Mouse (Mus musculus): ENCODE data around the gene Hdhd5. TPM values are rescaled to one million over a fixed set of nuclear protein-coding genes. Genes with fewer than 3 reads are reported as not detected.
A peak's percentile ranks its signal among the peaks of the same experiment; 100 is the strongest.

The Hdhd5 gene
- polyA plus RNA-seq, 1 experiment from 2014 or later = 5.9 TPM

GRCm38 (mm10) chr6:120483211-120483626 is 47.9 kb downstream of the Hdhd5 start:
- peaks cover 29% of the 10 kb centered on the region; the same call in 1 of the 2 replicates for H3K36me3 ChIP-seq (ENCODE audit: control insufficient read depth, insufficient read depth)
- H3K4me3 ChIP-seq (ENCODE audit: low read depth, low read length) = no peak overlapping the region
- 33% methylated on average over 8 of the region's 8 CpGs for WGBS
- peak; percentile 35; the same call in 1 of the 2 replicates for ATAC-seq
- H3K4me1 ChIP-seq (replicated peaks; ENCODE audit: control insufficient read depth, insufficient read depth, low read length) = no peaks in the 10 kb centered on the region
- H3K4me2 ChIP-seq (replicated peaks; ENCODE audit: low read depth) = no peak overlapping the region
- TF ChIP-seq CTCF (IDR thresholded peaks at IDR 0.05; ENCODE audit: low read depth) = peak; percentile 72
- no peaks in the 10 kb centered on the region for H3K9me3 ChIP-seq (ENCODE audit: control insufficient read depth)
- no peak overlapping the region for H3K27ac ChIP-seq (ENCODE audit: low read depth, low read length)
- H3K9ac ChIP-seq (ENCODE audit: low read depth, low read length) = no peak overlapping the region
- no peaks in the 10 kb centered on the region for H3K27me3 ChIP-seq (replicated peaks; ENCODE audit: control insufficient read depth, insufficient read depth, low read length)

DNA sequence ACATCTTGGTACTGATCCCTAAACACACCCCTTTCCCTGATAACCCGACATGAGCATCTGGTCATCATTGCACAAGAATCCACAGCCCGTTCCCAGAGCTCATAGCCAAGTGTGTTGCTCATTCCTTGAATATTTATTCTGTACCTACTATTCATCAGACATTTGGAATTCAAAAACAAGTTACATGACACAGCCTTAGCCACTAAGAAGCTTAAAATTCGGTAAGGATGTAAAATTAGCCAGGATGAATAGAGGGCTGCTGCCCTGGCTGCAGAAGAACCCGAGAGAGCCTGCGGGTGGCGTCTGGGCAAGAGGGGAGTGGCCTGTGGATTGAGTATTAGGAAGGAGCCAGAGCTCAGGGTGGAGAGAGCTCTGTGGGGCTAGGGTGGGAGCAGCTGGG is 48.4 kb downstream of the Hdhd5 start:
- no peak overlapping the region for H3K4me2 ChIP-seq (replicated peaks; ENCODE audit: low read depth)
- no peak overlapping the region for H3K27ac ChIP-seq (ENCODE audit: low read depth, low read length)
- no peaks in the 10 kb centered on the region for H3K9me3 ChIP-seq (ENCODE audit: control insufficient read depth)
- H3K27me3 ChIP-seq (replicated peaks; ENCODE audit: control insufficient read depth, insufficient read depth, low read length) = no peaks in the 10 kb centered on the region
- H3K4me3 ChIP-seq (ENCODE audit: low read depth, low read length) = no peak overlapping the region
- peaks cover 33% of the 10 kb centered on the region; the same call in 1 of the 2 replicates for H3K36me3 ChIP-seq (ENCODE audit: control insufficient read depth, insufficient read depth)
- TF ChIP-seq CTCF (IDR thresholded peaks at IDR 0.05; ENCODE audit: low read depth) = no peak
- H3K4me1 ChIP-seq (replicated peaks; ENCODE audit: control insufficient read depth, insufficient read depth, low read length) = no peaks in the 10 kb centered on the region
- ATAC-seq = no peak
- no peak overlapping the region for H3K9ac ChIP-seq (ENCODE audit: low read depth, low read length)
- 33% methylated on average over 6 of the region's 6 CpGs for WGBS

DNA sequence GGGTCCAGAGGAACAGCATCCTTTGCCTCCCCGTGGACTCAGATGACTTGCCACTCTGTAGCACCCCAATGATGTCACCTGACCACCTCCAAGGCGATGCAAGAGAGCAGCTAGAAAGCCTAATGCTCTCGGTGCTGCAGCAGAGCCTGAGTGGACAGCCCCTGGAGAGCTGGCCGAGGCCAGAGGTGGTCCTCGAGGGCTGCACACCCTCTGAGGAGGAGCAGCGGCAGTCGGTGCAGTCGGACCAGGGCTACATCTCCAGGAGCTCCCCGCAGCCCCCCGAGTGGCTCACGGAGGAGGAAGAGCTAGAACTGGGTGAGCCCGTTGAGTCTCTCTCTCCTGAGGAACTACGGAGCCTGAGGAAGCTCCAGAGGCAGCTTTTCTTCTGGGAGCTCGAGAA is 49.1 kb downstream of the Hdhd5 start:
- no peak overlapping the region for H3K4me2 ChIP-seq (replicated peaks; ENCODE audit: low read depth)
- no peaks in the 10 kb centered on the region for H3K9me3 ChIP-seq (ENCODE audit: control insufficient read depth)
- 91% methylated on average over 14 of the region's 14 CpGs for WGBS
- TF ChIP-seq CTCF (IDR thresholded peaks at IDR 0.05; ENCODE audit: low read depth) = no peak
- H3K9ac ChIP-seq (ENCODE audit: low read depth, low read length) = no peak overlapping the region
- ATAC-seq = no peak
- H3K36me3 ChIP-seq (ENCODE audit: control insufficient read depth, insufficient read depth) = peaks cover 34% of the 10 kb centered on the region; the same call in 1 of the 2 replicates
- H3K27ac ChIP-seq (ENCODE audit: low read depth, low read length) = no peak overlapping the region
- no peaks in the 10 kb centered on the region for H3K27me3 ChIP-seq (replicated peaks; ENCODE audit: control insufficient read depth, insufficient read depth, low read length)
- H3K4me1 ChIP-seq (replicated peaks; ENCODE audit: control insufficient read depth, insufficient read depth, low read length) = no peaks in the 10 kb centered on the region
- no peak overlapping the region for H3K4me3 ChIP-seq (ENCODE audit: low read depth, low read length)

- Histone ChIP-seq H3K27me3 (replicated peaks; ENCODE audit: control insufficient read depth, insufficient read depth, low read length) (no peaks in the 10 kb centered on the region), H3K4me3 (ENCODE audit: low read depth, low read length) (no peak overlapping the region), H3K9ac (ENCODE audit: low read depth, low read length) (no peak overlapping the region), H3K9me3 (ENCODE audit: control insufficient read depth) (no peaks in the 10 kb centered on the region), H3K4me1 (replicated peaks; ENCODE audit: control insufficient read depth, insufficient read depth, low read length) (no peaks in the 10 kb centered on the region), H3K27ac (ENCODE audit: low read depth, low read length) (no peak overlapping the region), H3K36me3 (ENCODE audit: control insufficient read depth, insufficient read depth) (peaks cover 34% of the 10 kb centered on the region; the same call in 1 of the 2 replicates), H3K4me2 (replicated peaks; ENCODE audit: low read depth) (no peak overlapping the region)
- WGBS = 94% methylated on average over 6 of the region's 6 CpGs
- no peak for ATAC-seq
- peak; percentile 54 for TF ChIP-seq CTCF (IDR thresholded peaks at IDR 0.05; ENCODE audit: low read depth)
Measured at GRCm38 (mm10) chr6:120481538-120481937, 49.6 kb downstream of the Hdhd5 start.

- ATAC-seq = no peak
- H3K27ac ChIP-seq (ENCODE audit: low read depth, low read length) = no peak overlapping the region
- H3K9me3 ChIP-seq (ENCODE audit: control insufficient read depth) = no peaks in the 10 kb centered on the region
- TF ChIP-seq CTCF (IDR thresholded peaks at IDR 0.05; ENCODE audit: low read depth) = no peak
- H3K4me2 ChIP-seq (replicated peaks; ENCODE audit: low read depth) = no peak overlapping the region
- no peaks in the 10 kb centered on the region for H3K27me3 ChIP-seq (replicated peaks; ENCODE audit: control insufficient read depth, insufficient read depth, low read length)
- 86% methylated on average over 5 of the region's 5 CpGs for WGBS
- no peak overlapping the region for H3K9ac ChIP-seq (ENCODE audit: low read depth, low read length)
- H3K36me3 ChIP-seq (ENCODE audit: control insufficient read depth, insufficient read depth) = peaks cover 34% of the 10 kb centered on the region; the same call in 1 of the 2 replicates
- H3K4me3 ChIP-seq (ENCODE audit: low read depth, low read length) = no peak overlapping the region
- no peaks in the 10 kb centered on the region for H3K4me1 ChIP-seq (replicated peaks; ENCODE audit: control insufficient read depth, insufficient read depth, low read length)
Measured at GRCm38 (mm10) chr6:120480361-120480760, 50.8 kb downstream of the Hdhd5 start.

GRCm38 (mm10) chr6:120479302-120479701 is 51.8 kb downstream of the Hdhd5 start:
- H3K9me3 ChIP-seq (ENCODE audit: control insufficient read depth) = no peaks in the 10 kb centered on the region
- no peak for TF ChIP-seq CTCF (IDR thresholded peaks at IDR 0.05; ENCODE audit: low read depth)
- H3K4me1 ChIP-seq (replicated peaks; ENCODE audit: control insufficient read depth, insufficient read depth, low read length) = no peaks in the 10 kb centered on the region
- H3K4me2 ChIP-seq (replicated peaks; ENCODE audit: low read depth) = no peak overlapping the region
- ATAC-seq = no peak
- H3K36me3 ChIP-seq (ENCODE audit: control insufficient read depth, insufficient read depth) = peaks cover 34% of the 10 kb centered on the region; the same call in 1 of the 2 replicates
- H3K27me3 ChIP-seq (replicated peaks; ENCODE audit: control insufficient read depth, insufficient read depth, low read length) = no peaks in the 10 kb centered on the region
- no peak overlapping the region for H3K9ac ChIP-seq (ENCODE audit: low read depth, low read length)
- 82% methylated on average over 2 of the region's 2 CpGs for WGBS
- H3K27ac ChIP-seq (ENCODE audit: low read depth, low read length) = no peak overlapping the region
- no peak overlapping the region for H3K4me3 ChIP-seq (ENCODE audit: low read depth, low read length)

DNA sequence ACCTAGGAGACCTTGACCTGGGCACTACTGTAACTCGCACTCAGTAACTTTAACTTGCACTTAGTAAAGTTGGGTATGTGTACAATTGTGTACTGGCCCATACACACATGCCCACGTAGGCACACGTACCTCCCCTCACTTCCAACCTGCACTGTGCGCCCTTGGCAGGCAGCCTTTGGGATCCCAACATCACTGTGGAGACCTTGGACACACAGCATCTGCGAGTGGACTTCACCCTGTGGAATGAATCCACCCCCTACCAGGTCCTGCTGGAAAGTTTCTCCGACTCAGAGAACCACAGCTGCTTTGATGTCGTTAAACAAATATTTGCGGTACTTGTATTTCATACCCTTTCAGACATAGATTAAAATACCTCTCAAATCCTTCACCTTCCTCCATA is 55.8 kb downstream of the Hdhd5 start:
- no peak for ATAC-seq
- H3K36me3 ChIP-seq (ENCODE audit: control insufficient read depth, insufficient read depth) = peaks cover 22% of the 10 kb centered on the region; the same call in 1 of the 2 replicates
- H3K4me3 ChIP-seq (ENCODE audit: low read depth, low read length) = no peak overlapping the region
- H3K27me3 ChIP-seq (replicated peaks; ENCODE audit: control insufficient read depth, insufficient read depth, low read length) = no peaks in the 10 kb centered on the region
- H3K4me2 ChIP-seq (replicated peaks; ENCODE audit: low read depth) = no peak overlapping the region
- no peak overlapping the region for H3K9ac ChIP-seq (ENCODE audit: low read depth, low read length)
- 59% methylated on average over 8 of the region's 8 CpGs for WGBS
- no peak overlapping the region for H3K27ac ChIP-seq (ENCODE audit: low read depth, low read length)
- no peak for TF ChIP-seq CTCF (IDR thresholded peaks at IDR 0.05; ENCODE audit: low read depth)
- no peaks in the 10 kb centered on the region for H3K9me3 ChIP-seq (ENCODE audit: control insufficient read depth)
- no peaks in the 10 kb centered on the region for H3K4me1 ChIP-seq (replicated peaks; ENCODE audit: control insufficient read depth, insufficient read depth, low read length)
